Mouse (Mus musculus) embryonic facial prominence, embryonic 12.5 days (tissue): ENCODE measurements around the gene Usp2. TPM values are rescaled to one million over a fixed set of nuclear protein-coding genes. Genes with fewer than 3 reads are reported as not detected.

Experiments used
- ATAC-seq: fragments of 200-750 bp; cut with Nextera tagmentation; 2 replicates; pipeline ENCODE4 v1.8.0; 2017; ENCODE audit not compliant: insufficient number of reproducible peaks, insufficient read depth, low FRiP score, low TSS enrichment
- H3K27ac ChIP-seq: fragments of 300-500 bp; sonication (generic); 2 replicates; pipeline ENCODE4 v1.5.1; 2016; ENCODE audit warnings: mild to moderate bottlenecking
- H3K27me3 ChIP-seq: fragments of 300-500 bp; sonication (generic); 2 replicates; pipeline ENCODE4 v1.6.1; 2016; ENCODE audit warnings: mild to moderate bottlenecking, moderate library complexity
- H3K36me3 ChIP-seq: fragments of 300-500 bp; sonication (generic); 2 replicates; pipeline ENCODE4 v1.6.1; 2016; ENCODE audit warnings: mild to moderate bottlenecking
- H3K4me1 ChIP-seq: fragments of 300-500 bp; sonication (generic); 2 replicates; pipeline ENCODE4 v1.6.1; 2016
- H3K4me2 ChIP-seq: fragments of 300-500 bp; sonication (generic); replicated peaks from 2 replicates; pipeline ENCODE4 v1.6.1; 2016; ENCODE audit warnings: mild to moderate bottlenecking, moderate library complexity
- H3K4me3 ChIP-seq: fragments of 300-500 bp; sonication (generic); 2 replicates; pipeline ENCODE4 v1.5.1; 2016; ENCODE audit warnings: mild to moderate bottlenecking
- H3K9ac ChIP-seq: fragments of 300-500 bp; sonication (generic); 2 replicates; pipeline ENCODE4 v1.6.1; 2016; ENCODE audit warnings: mild to moderate bottlenecking, moderate library complexity
- H3K9me3 ChIP-seq: fragments of 300-500 bp; sonication (generic); 2 replicates; pipeline ENCODE4 v1.6.1; 2016; ENCODE audit warnings: mild to moderate bottlenecking, moderate library complexity
- WGBS: fragments of 180-500 bp; shearing (Covaris S2); methylation state at CpG from one replicate; pipeline ENCODE4 v1.1.7; 2016; 5-methylcytosine and 5-hydroxymethylcytosine counted together
- polyA plus RNA-seq: library from polyadenylated mRNA; unstranded; fragments of >200 nt; fragmentation: Nextera tagmentation; extraction: Ambion mirVana; gene quantifications from 2 replicates; pipeline ENCODE4 v1.2.1, GENCODE M21; 2016

Gene Usp2
- 8.8 and 10.4 TPM in 2 replicates for polyA plus RNA-seq

- no peak within 1 kb of the TSS for H3K27ac ChIP-seq
- H3K9me3 ChIP-seq, result no peaks in the 10 kb centered on the region
- peak within 1 kb of the TSS; percentile 52 for H3K9ac ChIP-seq
- ATAC-seq, result peak; percentile 91
- H3K4me3 ChIP-seq, result peak within 1 kb of the TSS; percentile 49
- H3K4me2 ChIP-seq, result peak within 1 kb of the TSS; percentile 87
- H3K4me1 ChIP-seq, result peaks cover 20% of the 10 kb centered on the region
- WGBS, result under 1% methylated on average over 38 of the region's 38 CpGs
- no peaks in the 10 kb centered on the region for H3K27me3 ChIP-seq
- H3K36me3 ChIP-seq, result no peaks in the 10 kb centered on the region
Observed at GRCm38 (mm10) chr9:44066785-44067225, at the start of gene Usp2. Gene Usp2 (plus strand): TSS chr9:44067021.

- ATAC-seq, result no peak
- peaks cover 2% of the 10 kb centered on the region; the same call in 1 of the 2 replicates for H3K4me1 ChIP-seq
- no peak overlapping the region for H3K4me2 ChIP-seq
- H3K36me3 ChIP-seq, result no peaks in the 10 kb centered on the region
- H3K9me3 ChIP-seq, result no peaks in the 10 kb centered on the region
- H3K4me3 ChIP-seq, result no peak overlapping the region
- H3K9ac ChIP-seq, result no peak overlapping the region
- H3K27me3 ChIP-seq, result no peaks in the 10 kb centered on the region
- no peak overlapping the region for H3K27ac ChIP-seq
- 73% methylated on average over 5 of the region's 5 CpGs for WGBS
Observed at GRCm38 (mm10) chr9:44017846-44018245, 49.0 kb upstream of the Usp2 start.

GRCm38 (mm10) chr9:44020001-44020400 lies 46.8 kb upstream of the Usp2 start:
- no peak overlapping the region for H3K9ac ChIP-seq
- no peaks in the 10 kb centered on the region for H3K27me3 ChIP-seq
- H3K9me3 ChIP-seq, result no peaks in the 10 kb centered on the region
- H3K4me1 ChIP-seq, result no peaks in the 10 kb centered on the region
- WGBS, result 78% methylated on average over 7 of the region's 7 CpGs
- H3K36me3 ChIP-seq, result no peaks in the 10 kb centered on the region
- no peak overlapping the region for H3K4me2 ChIP-seq
- no peak for ATAC-seq
- no peak overlapping the region for H3K27ac ChIP-seq
- H3K4me3 ChIP-seq, result no peak overlapping the region

- 62% methylated on average over 8 of the region's 8 CpGs for WGBS
- no peak overlapping the region for H3K4me2 ChIP-seq
- no peak for ATAC-seq
- no peak overlapping the region for H3K4me3 ChIP-seq
- H3K27ac ChIP-seq, result no peak overlapping the region
- no peaks in the 10 kb centered on the region for H3K27me3 ChIP-seq
- no peaks in the 10 kb centered on the region for H3K36me3 ChIP-seq
- no peaks in the 10 kb centered on the region for H3K9me3 ChIP-seq
- H3K4me1 ChIP-seq, result no peaks in the 10 kb centered on the region
- H3K9ac ChIP-seq, result no peak overlapping the region
Observed at GRCm38 (mm10) chr9:44022100-44022847, 44.5 kb upstream of the Usp2 start.

GRCm38 (mm10) chr9:44024096-44024495 lies 42.7 kb upstream of the Usp2 start:
- H3K27ac ChIP-seq, result no peak overlapping the region
- H3K27me3 ChIP-seq, result no peaks in the 10 kb centered on the region
- no peak overlapping the region for H3K4me2 ChIP-seq
- no peaks in the 10 kb centered on the region for H3K9me3 ChIP-seq
- H3K36me3 ChIP-seq, result no peaks in the 10 kb centered on the region
- no peak for ATAC-seq
- H3K4me3 ChIP-seq, result no peak overlapping the region
- H3K9ac ChIP-seq, result no peak overlapping the region
- WGBS, result 75% methylated on average over 3 of the region's 3 CpGs
- H3K4me1 ChIP-seq, result no peaks in the 10 kb centered on the region

GRCm38 (mm10) chr9:44029580-44030236 lies 37.1 kb upstream of the Usp2 start:
- no peaks in the 10 kb centered on the region for H3K4me1 ChIP-seq
- H3K4me3 ChIP-seq, result no peak overlapping the region
- no peak overlapping the region for H3K4me2 ChIP-seq
- WGBS, result 55% methylated on average over 5 of the region's 5 CpGs
- H3K9me3 ChIP-seq, result no peaks in the 10 kb centered on the region
- no peaks in the 10 kb centered on the region for H3K27me3 ChIP-seq
- no peak for ATAC-seq
- H3K27ac ChIP-seq, result no peak overlapping the region
- H3K9ac ChIP-seq, result no peak overlapping the region
- H3K36me3 ChIP-seq, result no peaks in the 10 kb centered on the region

GRCm38 (mm10) chr9:44030646-44031045 lies 36.2 kb upstream of the Usp2 start:
- H3K9me3 ChIP-seq, result no peaks in the 10 kb centered on the region
- no peaks in the 10 kb centered on the region for H3K36me3 ChIP-seq
- 94% methylated on average over 4 of the region's 4 CpGs for WGBS
- H3K27ac ChIP-seq, result no peak overlapping the region
- no peaks in the 10 kb centered on the region for H3K27me3 ChIP-seq
- no peak overlapping the region for H3K4me3 ChIP-seq
- H3K9ac ChIP-seq, result no peak overlapping the region
- H3K4me2 ChIP-seq, result no peak overlapping the region
- H3K4me1 ChIP-seq, result no peaks in the 10 kb centered on the region
- ATAC-seq, result no peak

GRCm38 (mm10) chr9:44031079-44031478 lies 35.7 kb upstream of the Usp2 start:
- Histone ChIP-seq H3K9ac (no peak overlapping the region), H3K36me3 (no peaks in the 10 kb centered on the region), H3K4me2 (no peak overlapping the region), H3K4me1 (no peaks in the 10 kb centered on the region), H3K4me3 (no peak overlapping the region), H3K27me3 (no peaks in the 10 kb centered on the region), H3K9me3 (no peaks in the 10 kb centered on the region), H3K27ac (no peak overlapping the region)
- no peak for ATAC-seq
- 82% methylated on average over 5 of the region's 5 CpGs for WGBS

- ATAC-seq, result no peak
- H3K36me3 ChIP-seq, result no peaks in the 10 kb centered on the region
- no peak overlapping the region for H3K27ac ChIP-seq
- no peak overlapping the region for H3K4me3 ChIP-seq
- no peaks in the 10 kb centered on the region for H3K4me1 ChIP-seq
- no peak overlapping the region for H3K9ac ChIP-seq
- WGBS, result 71% methylated on average over 4 of the region's 4 CpGs
- H3K9me3 ChIP-seq, result no peaks in the 10 kb centered on the region
- no peak overlapping the region for H3K4me2 ChIP-seq
- no peaks in the 10 kb centered on the region for H3K27me3 ChIP-seq
Observed at GRCm38 (mm10) chr9:44031946-44032345, 34.9 kb upstream of the Usp2 start.

- no peak overlapping the region for H3K27ac ChIP-seq
- 94% methylated on average over 5 of the region's 5 CpGs for WGBS
- no peak for ATAC-seq
- H3K9ac ChIP-seq, result no peak overlapping the region
- H3K4me1 ChIP-seq, result no peaks in the 10 kb centered on the region
- H3K4me2 ChIP-seq, result no peak overlapping the region
- no peaks in the 10 kb centered on the region for H3K27me3 ChIP-seq
- no peaks in the 10 kb centered on the region for H3K36me3 ChIP-seq
- no peaks in the 10 kb centered on the region for H3K9me3 ChIP-seq
- H3K4me3 ChIP-seq, result no peak overlapping the region
Observed at GRCm38 (mm10) chr9:44033317-44033716, 33.5 kb upstream of the Usp2 start.

- no peak for ATAC-seq
Observed at GRCm38 (mm10) chr9:44033957-44034727, 32.7 kb upstream of the Usp2 start.

More at GRCm38 (mm10) chr9:44033957-44034727, 32.7 kb upstream of the Usp2 start:
- no peaks in the 10 kb centered on the region for H3K27me3 ChIP-seq
- no peaks in the 10 kb centered on the region for H3K36me3 ChIP-seq
- no peaks in the 10 kb centered on the region for H3K9me3 ChIP-seq
- no peak overlapping the region for H3K27ac ChIP-seq
- no peak overlapping the region for H3K4me3 ChIP-seq
- H3K4me1 ChIP-seq, result no peaks in the 10 kb centered on the region
- no peak overlapping the region for H3K4me2 ChIP-seq
- H3K9ac ChIP-seq, result no peak overlapping the region
- WGBS, result 71% methylated on average over 13 of the region's 13 CpGs
